Mouse (Mus musculus) liver, postnatal 0 days (tissue): Measurements from ENCODE around the gene Gm20388.

Source experiments
- CTCF ChIP-seq: sonication (generic); IDR thresholded peaks from 2 replicates; pipeline ENCODE4 v1.5.1; 2016; ENCODE audit warnings: antibody characterized with exemption, low read depth
- EP300 ChIP-seq: IDR thresholded peaks from 2 replicates; pipeline ENCODE4 v1.6.1; 2016; ENCODE audit warnings: antibody characterized with exemption, low read depth, mild to moderate bottlenecking

GRCm38 (mm10) chr8:120190107-120190809, 279.6 kb downstream of the Gm20388 start:
- TF ChIP-seq CTCF = no peak
- no peak for TF ChIP-seq EP300
